Mouse (Mus musculus): Measurements from ENCODE around the gene Pilrb2. TPM values are rescaled to one million over a fixed set of nuclear protein-coding genes. Genes with fewer than 3 reads are reported as not detected.

The Pilrb2 gene
- 0.09 and 0.24 TPM in 2 replicates for polyA plus RNA-seq (2012; rRNA removed)

GRCm38 (mm10) chr5:137871644-137872380 lies at the start of gene Pilrb2:
TSS of gene Pilrb2 (minus strand) at chr5:137871815.

GRCm38 (mm10) chr5:137857960-137858710 lies 13.5 kb downstream of the Pilrb2 start, which contains the start of gene Pilrb1:
TSS of gene Pilrb1 (minus strand) at chr5:137858106.

GRCm38 (mm10) chr5:137835966-137836520 lies 35.6 kb downstream of the Pilrb2 start, which contains the start of gene Pilra:
TSS of gene Pilra (minus strand) at chr5:137836281.

Other genes starting within 250 kb of the Pilrb2 start
- gene Fbxo24, start 242.8 kb downstream of the Pilrb2 start, polyA plus RNA-seq (2012; rRNA removed) = 0.35 and 0.37 TPM in 2 replicates
- 24.1 and 30.8 TPM in 2 replicates for gene Lrch4, start 242.7 kb downstream of the Pilrb2 start, polyA plus RNA-seq (2012; rRNA removed)
- gene Gm20605, start 242.6 kb downstream of the Pilrb2 start, polyA plus RNA-seq (2012; rRNA removed) = 16.3 and 21.2 TPM in 2 replicates
- 29.4 and 31.0 TPM in 2 replicates for gene Sap25, start 230.5 kb downstream of the Pilrb2 start, polyA plus RNA-seq (2012; rRNA removed)
- 0.11 and 0.15 TPM in 2 replicates for gene Irs3, start 226.1 kb downstream of the Pilrb2 start, polyA plus RNA-seq (2012; rRNA removed)
- 17.6 and 35.0 TPM in 2 replicates for gene Agfg2, start 187.1 kb downstream of the Pilrb2 start, polyA plus RNA-seq (2012; rRNA removed)
- gene Nyap1, start 130.2 kb downstream of the Pilrb2 start, polyA plus RNA-seq (2012; rRNA removed) = 40.0 and 67.1 TPM in 2 replicates
- gene Tsc22d4, start 126.1 kb downstream of the Pilrb2 start, polyA plus RNA-seq (2012; rRNA removed) = 35.3 and 42.8 TPM in 2 replicates
- 45.8 and 159 TPM in 2 replicates for gene Ppp1r35, start 93.0 kb downstream of the Pilrb2 start, polyA plus RNA-seq (2012; rRNA removed)
- 35.3 and 36.9 TPM in 2 replicates for gene Mepce, start 84.2 kb downstream of the Pilrb2 start, polyA plus RNA-seq (2012; rRNA removed)
- gene Zcwpw1, start 84.0 kb downstream of the Pilrb2 start, polyA plus RNA-seq (2012; rRNA removed) = 18.1 and 26.0 TPM in 2 replicates
- 0.27 and 0.35 TPM in 2 replicates for gene Pilra, start 35.5 kb downstream of the Pilrb2 start, polyA plus RNA-seq (2012; rRNA removed)
- 0.02 and 0.12 TPM in 2 replicates for gene Pilrb1, start 13.7 kb downstream of the Pilrb2 start, polyA plus RNA-seq (2012; rRNA removed)
- gene Cyp3a13, start 49.8 kb upstream of the Pilrb2 start, polyA plus RNA-seq (2012; rRNA removed) = 0.02 and 0.08 TPM in 2 replicates
- 0.10 and 0.37 TPM in 2 replicates for gene Gjc3, start 91.3 kb upstream of the Pilrb2 start, polyA plus RNA-seq (2012; rRNA removed)
- gene Azgp1, start 109.7 kb upstream of the Pilrb2 start, polyA plus RNA-seq (2012; rRNA removed) = not detected in 2 replicates
- gene Smok3a, start 149.4 kb upstream of the Pilrb2 start, polyA plus RNA-seq (2012; rRNA removed) = not detected in 2 replicates
- gene Smok3b, start 149.6 kb upstream of the Pilrb2 start, polyA plus RNA-seq (2012; rRNA removed) = not detected in 2 replicates
- not detected in 2 replicates for gene Smok3c, start 181.4 kb upstream of the Pilrb2 start, polyA plus RNA-seq (2012; rRNA removed)
- 16.0 and 21.4 TPM in 2 replicates for gene Zkscan1, start 213.3 kb upstream of the Pilrb2 start, polyA plus RNA-seq (2012; rRNA removed)
- gene Zscan21, start 245.1 kb upstream of the Pilrb2 start, polyA plus RNA-seq (2012; rRNA removed) = 60.7 and 72.1 TPM in 2 replicates

Measured in central nervous system, embryonic 11.5 days (tissue).